Mouse (Mus musculus) bone marrow macrophage, adult 2 months (primary cell): ENCODE measurements around the gene Ccl24.

Experiments
- CTCF ChIP-seq: IDR thresholded peaks from 2 replicates; pipeline ENCODE4 v1.5.1; 2012; ENCODE audit warnings: low read depth, mild to moderate bottlenecking, low read length, moderate library complexity
- POLR2A ChIP-seq: IDR thresholded peaks from 2 replicates; pipeline ENCODE4 v1.6.1; 2012; ENCODE audit warnings: mild to moderate bottlenecking, low read depth, low read length, borderline replicate concordance

DNA sequence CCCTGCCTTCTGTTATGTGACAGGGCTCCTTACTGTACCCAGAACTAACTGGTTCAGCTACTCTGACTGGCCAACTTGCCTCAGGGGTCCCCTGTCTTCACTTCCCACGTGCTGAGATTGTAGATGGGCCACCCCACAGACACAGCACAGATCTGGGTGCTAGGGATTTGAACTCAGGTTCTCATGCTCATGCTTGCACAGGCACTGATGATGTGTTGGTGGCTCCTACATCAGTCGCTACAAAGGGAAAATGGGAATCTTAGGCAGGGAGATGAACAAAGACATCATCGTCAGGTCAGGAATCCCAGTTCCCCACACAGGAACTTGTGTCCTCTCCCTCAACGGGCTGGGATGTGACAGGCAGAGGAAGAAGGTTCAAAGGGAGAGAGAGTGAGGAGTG is 3.2 kb upstream of the Ccl24 start:
- no peak for TF ChIP-seq POLR2A
- no peak for TF ChIP-seq CTCF
